Mouse (Mus musculus) embryonic fibroblast, embryonic 13.5 days (primary cell): ENCODE measurements around the gene Cdc42bpb.

Experiments
- CTCF ChIP-seq: IDR thresholded peaks from 2 replicates; pipeline ENCODE4 v1.5.1; 2011; ENCODE audit warnings: mild to moderate bottlenecking, control low read depth, low read length, moderate library complexity, borderline replicate concordance; ENCODE audit not compliant: insufficient read depth
- POLR2A ChIP-seq: IDR thresholded peaks from 2 replicates; pipeline ENCODE4 v1.6.1; 2011; ENCODE audit warnings: low read depth, mild to moderate bottlenecking, control low read depth, low read length, moderate library complexity

DNA sequence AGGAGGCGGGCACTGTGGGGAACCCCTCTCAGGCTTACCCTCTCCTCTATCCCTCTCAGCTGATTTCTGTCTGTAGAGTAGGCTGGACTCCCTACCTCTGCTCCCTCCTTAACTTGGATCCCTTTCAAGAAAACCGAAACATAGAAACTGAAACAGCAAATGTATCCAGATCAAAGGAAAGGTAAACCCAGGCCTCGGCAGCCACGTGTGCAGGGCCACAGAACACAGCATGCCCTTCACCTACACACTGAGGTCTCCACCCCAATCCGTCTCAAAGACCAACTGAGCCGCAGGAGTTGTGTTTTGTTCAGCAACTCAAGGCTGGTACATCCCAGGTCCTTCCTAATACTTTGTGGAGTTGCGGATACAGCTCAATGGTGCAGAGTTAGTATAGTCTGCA lies 10.5 kb downstream of the Cdc42bpb start:
- no peak for TF ChIP-seq CTCF
- no peak for TF ChIP-seq POLR2A
